Mouse (Mus musculus): ENCODE data around the gene Cyp2w1.

GRCm38 (mm10) chr5:139393197-139393588 is 40.8 kb downstream of the Cyp2w1 start:
- TF ChIP-seq EP300 (IDR thresholded peaks at IDR 0.05; ENCODE audit: insufficient read depth, low read depth, low read length) (no peak), POLR2A (IDR thresholded peaks at IDR 0.05; ENCODE audit: insufficient read depth, low read depth, low read length) (no peak)

Data from heart, adult 2 months (tissue).